Mouse (Mus musculus): ENCODE measurements at regions not wholly inside any gene's neighbourhood (a gene's known extent, or its start where the extent isn't known, plus 50 kb on each side); places are given as distances from the start of the nearest gene placed in this dataset.

DNA sequence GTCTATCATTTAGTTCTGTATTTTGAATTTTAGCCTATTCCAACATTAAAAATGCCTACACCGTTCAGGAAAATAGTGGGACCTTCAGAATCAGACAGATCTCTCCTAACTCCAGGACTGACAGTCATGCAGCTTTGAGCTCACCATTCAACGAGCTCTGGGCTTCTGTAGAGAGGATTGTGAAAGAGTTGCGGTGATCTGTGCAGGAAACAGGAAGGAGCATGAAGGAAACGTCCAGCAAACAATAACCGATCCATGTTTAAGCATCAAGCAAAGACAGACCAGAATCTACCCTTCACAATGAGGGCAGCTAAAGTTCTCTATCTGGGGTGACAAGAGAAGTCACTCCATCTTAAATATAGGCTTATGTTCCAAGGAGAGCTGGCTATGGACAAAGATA, 76.0 kb upstream of the Ednrb start:
- Histone ChIP-seq H3K27ac (ENCODE audit: insufficient read depth, low read depth) (no peak overlapping the region), H3K9ac (ENCODE audit: insufficient read depth, low read depth) (no peak overlapping the region), H3K4me2 (ENCODE audit: insufficient read depth, low read depth, poor library complexity, severe bottlenecking) (no peak overlapping the region), H3K79me2 (replicated peaks; ENCODE audit: control insufficient read depth, extremely low read depth, insufficient read depth, poor library complexity, severe bottlenecking) (no peaks in the 10 kb centered on the region), H3K9me3 (replicated peaks; ENCODE audit: low read length) (no peaks in the 10 kb centered on the region), H3K27me3 (replicated peaks) (no peaks in the 10 kb centered on the region), H3K4me3 (replicated peaks in 1 of 3; ENCODE audit: low read depth in 2 of 3, low read length in 2 of 3, poor library complexity in 1 of 3) (no peak overlapping the region), H3K4me1 (ENCODE audit: control insufficient read depth in 1 of 2, insufficient read depth in 2 of 2) (no peaks in the 10 kb centered on the region), H3K36me3 (replicated peaks in 1 of 2; ENCODE audit: control insufficient read depth in 1 of 2, insufficient read depth in 1 of 2, low read length in 1 of 2) (no peaks in the 10 kb centered on the region)
- in situ Hi-C loops (cut with MboI; ENCODE audit: low pct_ligation_motif_present, low pct_unique_long_range_greater_than_20kb, low sequenced_read_pairs) (no loop called here), dilution Hi-C loops (cut with MboI; ENCODE audit: extremely low pct_ligation_motif_present, extremely low pct_unique_long_range_greater_than_20kb, low sequenced_read_pairs) (no loop called here)
- TF ChIP-seq SIN3A (IDR thresholded peaks at IDR 0.05; ENCODE audit: low read length) (no peak), KAT2A (IDR thresholded peaks at IDR 0.05; ENCODE audit: insufficient replicate concordance, low read length) (no peak), ELF1 (IDR thresholded peaks at IDR 0.05; ENCODE audit: low read depth, low read length) (no peak)
- DNase-seq (ENCODE audit: extremely low read depth): no peak

DNA sequence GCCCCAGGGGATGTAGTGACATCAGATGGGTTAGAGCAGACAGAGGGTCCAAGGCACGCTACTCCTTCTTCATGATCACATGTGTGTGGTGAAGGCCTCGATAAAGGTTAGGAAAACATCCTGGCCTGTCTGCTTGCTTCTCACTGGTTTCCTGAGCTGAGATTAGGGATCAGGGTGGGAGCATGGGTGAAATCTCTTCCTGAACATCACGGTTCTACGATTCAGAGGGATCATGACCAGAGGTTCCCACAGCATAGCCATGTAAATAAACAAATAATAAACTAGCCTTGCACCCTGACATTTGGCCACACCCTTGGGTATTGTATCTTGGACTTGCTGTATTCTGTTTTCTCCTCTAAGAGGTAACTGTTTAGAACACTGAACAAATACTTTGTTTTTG, 75.2 kb upstream of the Ednrb start:
- DNase-seq (ENCODE audit: extremely low read depth): no peak
- no peaks in the 10 kb centered on the region for H3K9me3 ChIP-seq (replicated peaks; ENCODE audit: low read length)
- no peak overlapping the region for H3K4me3 ChIP-seq (replicated peaks in 1 of 3; ENCODE audit: low read depth in 2 of 3, low read length in 2 of 3, poor library complexity in 1 of 3)
- H3K27me3 ChIP-seq (replicated peaks): no peaks in the 10 kb centered on the region
- H3K4me2 ChIP-seq (ENCODE audit: insufficient read depth, low read depth, poor library complexity, severe bottlenecking): no peak overlapping the region
- no peak for TF ChIP-seq RCOR1 (conservative IDR thresholded peaks at IDR 0.05; ENCODE audit: low read depth, low read length)
- no peak for TF ChIP-seq CHD2 (IDR thresholded peaks at IDR 0.05; ENCODE audit: low read length)
- no peak for TF ChIP-seq BHLHE40 (IDR thresholded peaks at IDR 0.05; ENCODE audit: low read depth, low read length)
- no peak for TF ChIP-seq MAX (IDR thresholded peaks at IDR 0.05; ENCODE audit: low read length)
- no peak for TF ChIP-seq USF2 (conservative IDR thresholded peaks at IDR 0.05; ENCODE audit: low read depth, low read length)
- no peak for TF ChIP-seq MAFK (IDR thresholded peaks at IDR 0.05; ENCODE audit: insufficient replicate concordance, low read length)
- no peak for TF ChIP-seq ZMIZ1 (IDR thresholded peaks at IDR 0.05; ENCODE audit: low read depth, low read length)
- TF ChIP-seq JUN (IDR thresholded peaks at IDR 0.05; ENCODE audit: insufficient read depth, low read depth, low read length): no peak
- no peak for TF ChIP-seq TBP (conservative IDR thresholded peaks at IDR 0.05; ENCODE audit: low read depth, low read length)
- TF ChIP-seq MEF2A (IDR thresholded peaks at IDR 0.05; ENCODE audit: borderline replicate concordance, low read depth, low read length): no peak
- no peak for TF ChIP-seq E2F4 (IDR thresholded peaks at IDR 0.05; ENCODE audit: insufficient replicate concordance, low read depth, low read length)
- no peak for TF ChIP-seq MXI1 (IDR thresholded peaks at IDR 0.05; ENCODE audit: low read depth, low read length)
- TF ChIP-seq SIN3A (IDR thresholded peaks at IDR 0.05; ENCODE audit: low read length): no peak
- no peak for TF ChIP-seq SMC3 (IDR thresholded peaks at IDR 0.05; ENCODE audit: low read depth, low read length)
- TF ChIP-seq POLR2A (IDR thresholded peaks at IDR 0.05; ENCODE audit: low read depth, low read length): no peak
- no peak for TF ChIP-seq CTCF (conservative IDR thresholded peaks at IDR 0.05 in 1 of 2, IDR thresholded peaks at IDR 0.05 in 1 of 2; ENCODE audit: low read depth in 2 of 2, low read length in 2 of 2)
- TF ChIP-seq ELF1 (IDR thresholded peaks at IDR 0.05; ENCODE audit: low read depth, low read length): no peak
- TF ChIP-seq POLR2AphosphoS2 (IDR thresholded peaks at IDR 0.05; ENCODE audit: low read depth, low read length): no peak
- TF ChIP-seq ETS1 (conservative IDR thresholded peaks at IDR 0.05; ENCODE audit: low read depth, low read length): no peak
- H3K9ac ChIP-seq (ENCODE audit: insufficient read depth, low read depth): no peak overlapping the region
- no peak overlapping the region for H3K27ac ChIP-seq (ENCODE audit: insufficient read depth, low read depth)
- in situ Hi-C loops (cut with MboI; ENCODE audit: low pct_ligation_motif_present, low pct_unique_long_range_greater_than_20kb, low sequenced_read_pairs) (no loop called here), dilution Hi-C loops (cut with MboI; ENCODE audit: extremely low pct_ligation_motif_present, extremely low pct_unique_long_range_greater_than_20kb, low sequenced_read_pairs) (no loop called here)
- no peaks in the 10 kb centered on the region for H3K36me3 ChIP-seq (replicated peaks in 1 of 2; ENCODE audit: control insufficient read depth in 1 of 2, insufficient read depth in 1 of 2, low read length in 1 of 2)
- H3K79me2 ChIP-seq (replicated peaks; ENCODE audit: control insufficient read depth, extremely low read depth, insufficient read depth, poor library complexity, severe bottlenecking): no peaks in the 10 kb centered on the region
- H3K4me1 ChIP-seq (ENCODE audit: control insufficient read depth in 1 of 2, insufficient read depth in 2 of 2): no peaks in the 10 kb centered on the region

Data from CH12.LX (cell line).